Mouse (Mus musculus) hindbrain, embryonic 14.5 days (tissue): Measurements from ENCODE around the gene Bckdhb. TPM values are rescaled to one million over a fixed set of nuclear protein-coding genes. Genes with fewer than 3 reads are reported as not detected.
"Not testable (repeated sequence)": the region's sequence is repeated elsewhere in the genome, so short reads cannot be mapped to it uniquely, and the experiment has no call there.

Experiments used
- ATAC-seq: fragments of 200-750 bp; cut with Nextera tagmentation; 2 replicates; pipeline ENCODE4 v1.8.0; 2017; ENCODE audit warnings: moderate number of reproducible peaks, mild to moderate bottlenecking, moderate TSS enrichment, moderate library complexity; ENCODE audit not compliant: low FRiP score
- DNase-seq: peaks from one replicate; pipeline ENCODE4 v3.0.0-alpha.2; 2015; ENCODE audit warnings: low spot score
- H3K27ac ChIP-seq: fragments of 300-500 bp; sonication (generic); 2 replicates; pipeline ENCODE4 v1.5.1; 2014; ENCODE audit warnings: mild to moderate bottlenecking, moderate library complexity
- H3K27me3 ChIP-seq: fragments of 300-500 bp; sonication (generic); 2 replicates; pipeline ENCODE4 v1.6.1; 2014; ENCODE audit warnings: mild to moderate bottlenecking, low read length, mixed read lengths; ENCODE audit not compliant: control insufficient read depth, insufficient read depth
- H3K36me3 ChIP-seq: fragments of 300-500 bp; sonication (generic); replicated peaks from 2 replicates; pipeline ENCODE4 v1.6.1; 2014; ENCODE audit not compliant: control insufficient read depth, insufficient read depth
- H3K4me1 ChIP-seq: fragments of 300-500 bp; sonication (generic); replicated peaks from 2 replicates; pipeline ENCODE4 v1.6.1; 2014; ENCODE audit warnings: antibody characterized with exemption, low read length, mixed read lengths; ENCODE audit not compliant: control insufficient read depth, insufficient read depth
- H3K4me2 ChIP-seq: fragments of 300-500 bp; sonication (generic); replicated peaks from 2 replicates; pipeline ENCODE4 v1.6.1; 2014; ENCODE audit warnings: mild to moderate bottlenecking, moderate library complexity
- H3K4me3 ChIP-seq: fragments of 300-500 bp; sonication (generic); replicated peaks from 2 replicates; pipeline ENCODE4 v1.5.1; 2014; ENCODE audit warnings: mild to moderate bottlenecking, low read length
- H3K9ac ChIP-seq: fragments of 300-500 bp; sonication (generic); 2 replicates; pipeline ENCODE4 v1.6.1; 2014
- H3K9me3 ChIP-seq: fragments of 300-500 bp; sonication (generic); 2 replicates; pipeline ENCODE4 v1.6.1; 2016; ENCODE audit warnings: low read length; ENCODE audit not compliant: control insufficient read depth
- WGBS: fragments of 180-500 bp; shearing (Covaris S2); extraction: QIAGEN DNeasy Blood & Tissue Kit; methylation state at CpG from one replicate; pipeline ENCODE4 v1.1.7; 2014; 5-methylcytosine and 5-hydroxymethylcytosine counted together
- polyA plus RNA-seq: library from polyadenylated mRNA; unstranded; fragments of >200 nt; fragmentation: Nextera tagmentation; extraction: Ambion mirVana; gene quantifications from 2 replicates; pipeline ENCODE4 v1.2.1, GENCODE M21; 2014

Gene Bckdhb
- polyA plus RNA-seq, 1 experiment from 2014 or later, result 32.5 TPM

DNA sequence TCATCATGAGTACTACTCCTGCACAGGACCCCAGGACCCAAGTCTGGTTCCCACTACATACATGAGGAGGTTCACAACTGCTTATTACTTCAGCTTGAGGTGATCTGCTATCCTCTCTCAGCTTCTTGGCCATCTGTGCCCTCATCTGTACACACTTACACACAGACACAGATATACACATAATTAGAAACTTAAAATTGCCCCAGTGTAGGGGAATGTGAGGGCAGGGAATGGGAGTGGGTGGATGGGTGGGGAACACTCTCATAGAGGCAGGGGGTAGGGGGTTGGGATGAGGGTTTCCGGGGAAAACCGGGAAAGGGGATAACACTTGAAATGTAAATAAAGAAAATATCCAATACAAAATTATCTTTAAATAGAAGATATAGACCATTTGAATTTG lies 15.1 kb upstream of the Bckdhb start:
- no peak for ATAC-seq
- no peak overlapping the region for H3K9ac ChIP-seq
- H3K9me3 ChIP-seq, result no peaks in the 10 kb centered on the region
- no peaks in the 10 kb centered on the region for H3K36me3 ChIP-seq
- H3K27me3 ChIP-seq, result no peaks in the 10 kb centered on the region
- H3K4me3 ChIP-seq, result no peak overlapping the region
- no peak for DNase-seq
- H3K4me2 ChIP-seq, result no peak overlapping the region
- 95% methylated on average over 2 of the region's 2 CpGs for WGBS
- H3K4me1 ChIP-seq, result no peaks in the 10 kb centered on the region
- no peak overlapping the region for H3K27ac ChIP-seq

DNA sequence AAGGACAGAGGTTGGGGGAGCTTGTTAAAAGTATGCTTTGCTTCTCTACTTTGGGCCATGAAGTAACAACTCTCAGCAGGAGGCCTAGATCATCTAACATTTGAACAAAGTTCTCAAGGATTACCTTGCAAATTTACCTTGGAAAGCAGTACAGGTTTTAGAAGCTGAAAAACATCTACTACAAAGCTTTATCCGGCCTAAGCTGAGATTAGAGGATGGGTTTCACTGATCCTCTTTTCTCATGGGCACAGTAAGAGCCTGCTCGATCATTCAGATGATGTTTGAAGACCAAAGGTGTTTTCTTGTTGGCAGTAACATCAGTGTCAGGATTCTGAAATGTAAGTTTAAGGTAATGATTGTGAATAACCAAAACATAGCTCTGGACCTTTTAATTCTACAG lies 14.0 kb upstream of the Bckdhb start:
- WGBS, result 92% methylated on average over 2 of the region's 2 CpGs
- Histone ChIP-seq H3K9ac (no peak overlapping the region), H3K4me1 (no peaks in the 10 kb centered on the region), H3K27me3 (no peaks in the 10 kb centered on the region), H3K27ac (no peak overlapping the region), H3K4me2 (no peak overlapping the region), H3K4me3 (no peak overlapping the region), H3K9me3 (no peaks in the 10 kb centered on the region), H3K36me3 (no peaks in the 10 kb centered on the region)
- ATAC-seq (no peak), DNase-seq (no peak)

- Histone ChIP-seq H3K36me3 (no peaks in the 10 kb centered on the region), H3K9ac (no peak overlapping the region), H3K27me3 (no peaks in the 10 kb centered on the region), H3K4me1 (peaks cover 7% of the 10 kb centered on the region), H3K4me3 (no peak overlapping the region), H3K4me2 (no peak overlapping the region), H3K27ac (no peak overlapping the region), H3K9me3 (no peaks in the 10 kb centered on the region)
- DNase-seq, result no peak
- ATAC-seq, result no peak
- WGBS, result 84% methylated on average over 3 of the region's 3 CpGs
These were observed 2.9 kb upstream of the Bckdhb start for GRCm38 (mm10) chr9:83922076-83922475.

DNA sequence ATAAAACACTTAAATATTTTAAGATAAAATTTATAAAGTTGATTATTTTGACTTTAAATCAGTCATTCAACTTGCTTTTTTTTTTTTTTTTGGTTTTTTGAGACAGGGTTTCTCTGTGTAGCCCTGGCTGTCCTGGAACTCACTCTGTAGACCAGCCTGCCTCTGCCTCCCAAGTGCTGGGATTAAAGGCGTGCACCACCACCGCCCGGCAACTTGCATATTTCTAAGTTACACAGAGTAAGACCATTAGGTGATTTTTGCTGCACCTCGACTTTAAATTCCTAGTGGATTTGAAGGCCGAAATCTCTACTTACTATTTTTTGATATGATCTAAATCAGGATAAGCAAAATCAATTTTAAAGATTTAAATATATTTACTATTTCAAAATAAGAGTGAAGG lies 589 bp upstream of the Bckdhb start:
- Histone ChIP-seq H3K4me1 (peaks cover 7% of the 10 kb centered on the region), H3K4me3 (peak overlapping the region; percentile 59), H3K4me2 (peak overlapping the region; percentile 66), H3K27me3 (no peaks in the 10 kb centered on the region), H3K27ac (no peak overlapping the region; the same call in 1 of the 2 replicates), H3K36me3 (no peaks in the 10 kb centered on the region), H3K9me3 (no peaks in the 10 kb centered on the region), H3K9ac (peak overlapping the region; percentile 64)
- 94% methylated on average over 5 of the region's 5 CpGs for WGBS
- ATAC-seq (no peak), DNase-seq (no peak)

DNA sequence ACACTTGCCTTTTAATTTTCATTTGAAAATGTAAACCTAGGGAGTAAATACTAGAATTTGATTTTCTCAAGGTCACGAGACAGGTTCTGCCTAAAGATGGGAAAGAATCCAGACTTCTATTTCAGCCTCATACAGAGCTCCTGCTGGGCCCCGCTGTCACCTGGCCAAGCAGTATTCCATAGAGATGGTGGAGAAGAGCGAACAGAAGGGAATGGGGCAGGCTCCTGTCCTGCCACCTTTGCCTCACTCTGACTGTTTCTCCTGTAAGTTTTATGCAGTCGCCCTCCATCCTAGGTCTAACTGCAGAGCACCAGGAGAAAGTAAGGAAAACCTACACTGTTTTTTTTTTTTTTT lies 720 bp downstream of the Bckdhb start:
- ATAC-seq, result no peak
- no peaks in the 10 kb centered on the region for H3K27me3 ChIP-seq
- H3K9ac ChIP-seq, result peak overlapping the region; percentile 64
- peaks cover 7% of the 10 kb centered on the region for H3K4me1 ChIP-seq
- H3K9me3 ChIP-seq, result no peaks in the 10 kb centered on the region
- H3K4me2 ChIP-seq, result peak overlapping the region; percentile 66
- H3K4me3 ChIP-seq, result peak overlapping the region; percentile 59
- no peak overlapping the region for H3K27ac ChIP-seq
- WGBS, result 60% methylated on average over 4 of the region's 4 CpGs
- DNase-seq, result no peak
- H3K36me3 ChIP-seq, result no peaks in the 10 kb centered on the region

GRCm38 (mm10) chr9:83926302-83926701 lies 1.4 kb downstream of the Bckdhb start:
- peaks cover 7% of the 10 kb centered on the region for H3K4me1 ChIP-seq
- no peak overlapping the region for H3K27ac ChIP-seq
- H3K9me3 ChIP-seq, result no peaks in the 10 kb centered on the region
- H3K4me3 ChIP-seq, result no peak overlapping the region
- no peak overlapping the region for H3K9ac ChIP-seq
- H3K4me2 ChIP-seq, result no peak overlapping the region
- H3K27me3 ChIP-seq, result no peaks in the 10 kb centered on the region
- ATAC-seq (no peak), DNase-seq (no peak)
- 83% methylated on average over 5 of the region's 5 CpGs for WGBS
- H3K36me3 ChIP-seq, result no peaks in the 10 kb centered on the region

- H3K27me3 ChIP-seq, H3K36me3 ChIP-seq, H3K4me1 ChIP-seq, H3K27ac ChIP-seq, H3K9me3 ChIP-seq, DNase-seq, ATAC-seq, H3K4me2 ChIP-seq, H3K4me3 ChIP-seq, H3K9ac ChIP-seq: not testable (repeated sequence)
These were observed 14.6 kb downstream of the Bckdhb start for GRCm38 (mm10) chr9:83939501-83939900.

DNA sequence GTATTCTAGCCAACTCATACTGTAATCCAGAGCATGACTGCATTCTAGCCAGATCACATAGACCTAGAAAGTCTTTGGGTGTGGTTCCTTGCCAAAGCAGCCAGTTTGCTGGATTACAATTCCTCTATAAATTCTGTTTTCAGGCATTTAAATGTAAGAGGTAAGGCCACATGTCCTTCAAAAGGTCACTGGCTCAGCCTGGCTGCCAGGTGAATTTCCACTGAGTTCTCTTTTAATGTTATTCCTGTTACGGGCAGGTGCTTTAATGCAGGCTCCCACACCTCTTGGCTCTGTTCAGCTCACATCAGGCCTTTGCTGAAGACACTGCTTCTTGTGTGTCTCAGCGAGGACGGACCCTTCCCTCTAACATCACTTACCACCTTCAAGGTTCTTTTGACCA lies 15.1 kb downstream of the Bckdhb start:
- Histone ChIP-seq H3K27me3 (no peaks in the 10 kb centered on the region), H3K9ac (no peak overlapping the region), H3K4me3 (no peak overlapping the region), H3K36me3 (no peaks in the 10 kb centered on the region), H3K4me2 (no peak overlapping the region), H3K27ac (no peak overlapping the region), H3K9me3 (0 out of 2 replicates have a peak, but pooled peaks cover 5% of the 10 kb centered on the region), H3K4me1 (no peaks in the 10 kb centered on the region)
- DNase-seq, result no peak
- ATAC-seq, result no peak
- 94% methylated on average over 3 of the region's 3 CpGs for WGBS

DNA sequence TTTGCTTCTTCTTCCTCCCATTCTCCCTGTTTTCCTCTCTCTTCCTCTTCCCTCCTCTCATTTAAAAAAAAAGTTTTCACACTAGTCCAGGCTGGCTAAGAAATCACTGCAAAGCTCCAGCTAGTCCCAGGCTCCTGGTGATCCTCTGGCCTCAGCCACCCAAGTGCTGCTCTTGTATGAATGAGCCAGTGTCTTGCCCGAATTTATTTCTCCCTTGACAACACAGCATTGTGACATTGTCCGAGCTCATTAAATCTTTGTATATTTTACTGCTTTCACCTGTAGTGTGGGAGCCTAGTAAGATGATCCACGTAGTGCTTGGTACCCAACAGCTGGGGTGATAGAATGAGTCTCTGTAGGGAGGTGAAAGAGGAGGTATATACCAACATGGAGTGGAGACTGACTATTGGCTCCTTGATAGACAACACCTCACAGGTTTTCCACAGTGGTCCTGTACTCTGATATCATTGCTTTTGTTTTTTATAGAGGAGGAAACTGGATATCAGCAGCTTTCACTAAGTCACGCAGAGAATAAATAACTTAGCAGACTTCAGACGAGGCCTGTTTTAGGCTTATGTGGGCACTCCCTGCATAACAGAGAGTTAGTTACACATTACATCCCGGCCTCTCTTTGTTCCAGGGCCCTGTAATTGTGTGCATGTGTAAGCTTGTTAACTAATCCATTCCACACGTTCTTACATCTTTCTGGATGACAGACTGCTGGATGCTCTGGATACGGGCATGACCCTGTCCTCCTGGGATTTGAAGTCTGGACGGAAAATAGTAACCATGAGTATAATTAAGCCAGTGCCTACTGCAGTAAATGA lies 15.8 kb downstream of the Bckdhb start:
- DNase-seq (no peak), ATAC-seq (no peak)
- Histone ChIP-seq H3K9me3 (0 out of 2 replicates have a peak, but pooled peaks cover 5% of the 10 kb centered on the region), H3K4me1 (no peaks in the 10 kb centered on the region), H3K4me3 (no peak overlapping the region), H3K36me3 (no peaks in the 10 kb centered on the region), H3K27me3 (no peaks in the 10 kb centered on the region), H3K9ac (no peak overlapping the region), H3K4me2 (no peak overlapping the region), H3K27ac (no peak overlapping the region)
- 82% methylated on average over 9 of the region's 9 CpGs for WGBS

- DNase-seq (no peak), ATAC-seq (no peak)
- H3K4me1 ChIP-seq, result no peaks in the 10 kb centered on the region
- H3K4me2 ChIP-seq, result no peak overlapping the region
- H3K9ac ChIP-seq, result no peak overlapping the region
- H3K27me3 ChIP-seq, result no peaks in the 10 kb centered on the region
- no peaks in the 10 kb centered on the region for H3K36me3 ChIP-seq
- H3K27ac ChIP-seq, result no peak overlapping the region
- no peak overlapping the region for H3K4me3 ChIP-seq
- 90% methylated on average over 4 of the region's 4 CpGs for WGBS
- no peaks in the 10 kb centered on the region for H3K9me3 ChIP-seq
These were observed 26.4 kb downstream of the Bckdhb start for GRCm38 (mm10) chr9:83951336-83951735.
